Mouse (Mus musculus) G1E (cell line): ENCODE data around the gene Dcaf5.

Experiments
- CTCF ChIP-seq: IDR thresholded peaks from 2 replicates; pipeline ENCODE4 v1.5.1; 2012; ENCODE audit warnings: low read depth, low read length, inconsistent platforms, mixed read lengths
- GATA1 ChIP-seq: IDR thresholded peaks from 2 replicates; pipeline ENCODE4 v1.6.1; 2012; ENCODE audit warnings: borderline replicate concordance, low read length, inconsistent platforms, mixed read lengths
- POLR2AphosphoS5 ChIP-seq: IDR thresholded peaks from 2 replicates; pipeline ENCODE4 v1.6.1; 2012; ENCODE audit warnings: low read depth, low read length, inconsistent platforms; ENCODE audit not compliant: insufficient replicate concordance
- TAL1 ChIP-seq: conservative IDR thresholded peaks from 2 replicates; pipeline ENCODE4 v1.6.1; 2012; ENCODE audit warnings: low read depth, low read length, inconsistent platforms, mixed read lengths

DNA sequence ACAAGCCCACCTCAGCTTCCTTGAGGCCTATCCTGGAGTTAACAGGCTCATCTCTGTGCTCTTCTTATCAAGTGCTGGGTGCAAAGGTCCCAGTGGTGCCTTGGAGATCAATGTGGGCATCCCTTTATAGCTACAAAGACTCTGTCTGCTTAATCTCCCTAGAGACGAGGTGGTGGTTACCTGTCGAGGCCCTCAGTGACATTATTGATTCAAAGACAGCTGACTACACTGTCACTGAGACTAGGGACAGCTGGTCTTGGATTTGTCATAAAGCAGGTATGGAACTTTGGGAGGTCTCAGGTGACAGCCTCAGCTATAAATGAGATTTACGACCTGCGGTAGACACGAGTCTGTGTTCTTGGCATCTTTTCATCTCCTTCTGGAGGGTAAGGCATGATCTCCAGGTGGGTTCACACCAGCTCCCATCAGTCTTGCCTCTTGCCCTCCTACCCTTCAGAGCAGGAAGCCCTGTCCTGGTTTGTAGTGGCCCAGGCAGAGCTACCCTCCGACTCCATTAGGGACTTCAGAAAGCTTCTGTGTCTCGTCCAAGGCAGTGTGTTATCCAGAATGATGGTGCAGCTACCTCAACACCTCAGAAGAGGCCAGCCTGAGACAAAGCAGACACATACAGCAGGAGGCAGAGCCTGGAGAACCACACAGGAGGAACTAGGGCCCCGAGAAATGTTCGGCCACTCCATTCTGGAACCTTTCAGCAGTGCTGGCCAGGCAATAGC is 112.2 kb downstream of the Dcaf5 start:
- TF ChIP-seq TAL1 (no peak), CTCF (no peak), GATA1 (no peak), POLR2AphosphoS5 (no peak)
